ENCODE assay signal across 36 mouse cellular contexts in genomic region chr3:59149646-59150045, GRCm38 (mm10). TPM values are rescaled to one million over a fixed set of nuclear protein-coding genes. Genes with fewer than 3 reads are reported as not detected.
DNase-seq lines count a peak whose midpoint lies in the region; ATAC-seq and TF ChIP-seq lines count a peak whose summit lies in the region.
"Had no signal": no experiment of that assay in that cellular context is flagged by ENCODE, and none has a peak within 500 bp of the region (broad histone marks: within the 10 kb centered on the region; RNA-seq: fewer than 3 reads in every experiment).

No protein-coding gene starts in this region.

- ATAC-seq in frontal cortex, adult (ENCODE audit: low TSS enrichment), result peak; percentile 74
- peak; percentile 35; the same call in 1 of the 2 replicates for ATAC-seq in megakaryocyte progenitor cell, adult 5-6 weeks (replicated peaks; ENCODE audit: poor library complexity)
- ATAC-seq: forebrain, postnatal 0 days; hindbrain, postnatal 0 days; intestine, embryonic 15.5 days had no signal

- H3K27ac ChIP-seq in gastrocnemius, adult 2 months, result no peak overlapping the region
- H3K27ac ChIP-seq: embryonic facial prominence, embryonic 10.5 days; embryonic facial prominence, embryonic 15.5 days; forebrain, embryonic 12.5 days; heart, embryonic 10.5 days; heart, embryonic 15.5 days; hindbrain, postnatal 0 days; intestine, embryonic 15.5 days; kidney, postnatal 0 days; liver, embryonic 15.5 days; lung, embryonic 15.5 days had no signal

- no peak overlapping the region for H3K4me3 ChIP-seq in gastrocnemius, adult 2 months
- H3K4me3 ChIP-seq: embryonic facial prominence, embryonic 10.5 days; embryonic facial prominence, embryonic 15.5 days; forebrain, embryonic 12.5 days; heart, embryonic 10.5 days; heart, embryonic 15.5 days; intestine, embryonic 15.5 days; liver, embryonic 15.5 days; lung, embryonic 15.5 days had no signal

- DNase-seq in frontal cortex, postnatal 25 days (ENCODE audit: low spot score in 2 of 2), result no peak
- DNase-seq in left cerebral cortex, adult 11 months (ENCODE audit: low spot score), result peak; percentile 13
- no peak for DNase-seq in left cerebral cortex, adult 9 months (ENCODE audit: low spot score in 2 of 2)
- peak; percentile 4 for DNase-seq in A20 (ENCODE audit: low read depth, low spot score)
- DNase-seq in adrenal gland, postnatal 36 days, result no peak
- no peak for DNase-seq in gastrocnemius, adult 2 months
- DNase-seq: cerebellum, adult 8-10 months; cerebellum, postnatal 25 days; forebrain, postnatal 0 days; gastrocnemius, postnatal 10 days; kidney, adult 2 months; kidney, postnatal 4 days; left cerebral cortex, postnatal 4 days; midbrain, embryonic 14.5 days; right cerebral cortex, postnatal 14 days; spleen, adult 18-20 months; thymus, adult 2 months; thymus, postnatal 36 days had no signal

- intact Hi-C loops in gastrocnemius, adult 2 months (cut with DNase I), result no loop called here

- TF ChIP-seq CTCF in gastrocnemius, adult 2 months (IDR thresholded peaks at IDR 0.05), result no peak

RNA-seq across cellular contexts. Expression of gene P2ry14, which starts 3.8 kb away (rescaled TPM):
- total RNA-seq in megakaryocyte progenitor cell, adult 5-6 weeks (2015), result 5.7 and 7.2 TPM in 2 replicates
- 5.0 and 8.0 TPM in 2 replicates for total RNA-seq in megakaryocyte progenitor cell, adult 5-6 weeks (2017)
- 10 to 100 TPM; 18.0 to 19.1 TPM for total RNA-seq in adrenal gland, postnatal 36 days (2021)
- 1 to 10 TPM; 1.0 to 1.8 TPM for total RNA-seq in gastrocnemius, adult 2 months (2021)

RNA-seq across cellular contexts. Expression of gene Gpr87, which starts 45.3 kb away (rescaled TPM):
- not detected in 2 replicates for total RNA-seq in megakaryocyte progenitor cell, adult 5-6 weeks (2015)
- total RNA-seq in megakaryocyte progenitor cell, adult 5-6 weeks (2017), result not detected in 2 replicates
- not detected for total RNA-seq in adrenal gland, postnatal 36 days (2021)
- total RNA-seq in gastrocnemius, adult 2 months (2021), result not detected
- total RNA-seq: adrenal gland, adult 18-20 months; adrenal gland, postnatal 4 days; forebrain, postnatal 0 days; gastrocnemius, postnatal 10 days; heart, postnatal 25 days; hindbrain, postnatal 0 days; layer of hippocampus, postnatal 14 days; left cerebral cortex, adult 8-10 months; left cerebral cortex, postnatal 4 days; monocyte, adult 5-6 weeks had no signal

RNA-seq across cellular contexts. Expression of gene Gpr171, which starts 48.0 kb away (rescaled TPM):
- 24.3 and 26.9 TPM in 2 replicates for total RNA-seq in megakaryocyte progenitor cell, adult 5-6 weeks (2015)
- total RNA-seq in megakaryocyte progenitor cell, adult 5-6 weeks (2017), result 23.1 and 31.9 TPM in 2 replicates
- under 1 TPM in 1 of 2 experiments, not detected in 1; 0.26 TPM for total RNA-seq in adrenal gland, postnatal 36 days (2021)
- total RNA-seq in gastrocnemius, adult 2 months (2021), result not detected
- total RNA-seq: forebrain, postnatal 0 days; hindbrain, postnatal 0 days; layer of hippocampus, postnatal 14 days; left cerebral cortex, adult 8-10 months; left cerebral cortex, postnatal 4 days had no signal

Comparison
In these comparisons a context has a peak if more than half of its experiments do, and no peak if none do; other contexts are left out.
1. DNase-seq: peak in left cerebral cortex, adult 11 months (single experiment) and A20 (single experiment); none in frontal cortex, postnatal 25 days (0 of 2), left cerebral cortex, adult 9 months (0 of 2), adrenal gland, postnatal 36 days (0 of 2) and gastrocnemius, adult 2 months (single experiment).
2. RNA of gene Gpr171, which starts 48.0 kb away (total RNA-seq): 23.1 to 31.9 TPM in megakaryocyte progenitor cell, adult 5-6 weeks; 0.26 TPM in adrenal gland, postnatal 36 days and not detected in gastrocnemius, adult 2 months; every median in the first group is over 10 times any median in the second.